Mouse (Mus musculus) stomach, embryonic 16.5 days (tissue): ENCODE measurements around the gene Alg10b. TPM values are rescaled to one million over a fixed set of nuclear protein-coding genes. Genes with fewer than 3 reads are reported as not detected.
"Not testable (repeated sequence)": the region's sequence is repeated elsewhere in the genome, so short reads cannot be mapped to it uniquely, and the experiment has no call there.

Experiments used
- ATAC-seq: fragments of 200-750 bp; cut with Nextera tagmentation; 2 replicates; pipeline ENCODE4 v1.8.0; 2017; ENCODE audit warnings: moderate number of reproducible peaks, moderate TSS enrichment; ENCODE audit not compliant: insufficient read depth, low FRiP score
- H3K27ac ChIP-seq: fragments of 300-500 bp; sonication (generic); 2 replicates; pipeline ENCODE4 v1.5.1; 2014; ENCODE audit warnings: low read length
- H3K27me3 ChIP-seq: fragments of 300-500 bp; sonication (generic); 2 replicates; pipeline ENCODE4 v1.6.1; 2014; ENCODE audit warnings: low read length, control low read depth, mixed read lengths; ENCODE audit not compliant: control insufficient read depth, insufficient read depth
- H3K36me3 ChIP-seq: fragments of 300-500 bp; sonication (generic); 2 replicates; pipeline ENCODE4 v1.6.1; 2014; ENCODE audit warnings: low read length; ENCODE audit not compliant: control insufficient read depth, insufficient read depth
- H3K4me1 ChIP-seq: fragments of 300-500 bp; sonication (generic); 2 replicates; pipeline ENCODE4 v1.6.1; 2014; ENCODE audit warnings: low read length, control low read depth, mixed read lengths; ENCODE audit not compliant: control insufficient read depth, insufficient read depth
- H3K4me2 ChIP-seq: fragments of 300-500 bp; sonication (generic); 2 replicates; pipeline ENCODE4 v1.6.1; 2014; ENCODE audit warnings: low read depth, low read length, mixed read lengths
- H3K4me3 ChIP-seq: fragments of 300-500 bp; sonication (generic); replicated peaks from 2 replicates; pipeline ENCODE4 v1.5.1; 2014; ENCODE audit warnings: mild to moderate bottlenecking, low read length
- H3K9ac ChIP-seq: fragments of 300-500 bp; sonication (generic); 2 replicates; pipeline ENCODE4 v1.6.1; 2014; ENCODE audit warnings: low read length
- H3K9me3 ChIP-seq: fragments of 300-500 bp; sonication (generic); replicated peaks from 2 replicates; pipeline ENCODE4 v1.6.1; 2016; ENCODE audit warnings: low read length, control low read depth; ENCODE audit not compliant: control insufficient read depth
- WGBS: fragments of 180-500 bp; shearing (Covaris S2); extraction: QIAGEN DNeasy Blood & Tissue Kit; methylation state at CpG from one replicate; pipeline ENCODE4 v1.1.7; 2014; 5-methylcytosine and 5-hydroxymethylcytosine counted together
- polyA plus RNA-seq: library from polyadenylated mRNA; unstranded; fragments of >200 nt; fragmentation: Nextera tagmentation; extraction: Ambion mirVana; gene quantifications from 2 replicates; pipeline ENCODE4 v1.2.1, GENCODE M21; 2015

The Alg10b gene
- polyA plus RNA-seq = 26.5 and 27.5 TPM in 2 replicates

DNA sequence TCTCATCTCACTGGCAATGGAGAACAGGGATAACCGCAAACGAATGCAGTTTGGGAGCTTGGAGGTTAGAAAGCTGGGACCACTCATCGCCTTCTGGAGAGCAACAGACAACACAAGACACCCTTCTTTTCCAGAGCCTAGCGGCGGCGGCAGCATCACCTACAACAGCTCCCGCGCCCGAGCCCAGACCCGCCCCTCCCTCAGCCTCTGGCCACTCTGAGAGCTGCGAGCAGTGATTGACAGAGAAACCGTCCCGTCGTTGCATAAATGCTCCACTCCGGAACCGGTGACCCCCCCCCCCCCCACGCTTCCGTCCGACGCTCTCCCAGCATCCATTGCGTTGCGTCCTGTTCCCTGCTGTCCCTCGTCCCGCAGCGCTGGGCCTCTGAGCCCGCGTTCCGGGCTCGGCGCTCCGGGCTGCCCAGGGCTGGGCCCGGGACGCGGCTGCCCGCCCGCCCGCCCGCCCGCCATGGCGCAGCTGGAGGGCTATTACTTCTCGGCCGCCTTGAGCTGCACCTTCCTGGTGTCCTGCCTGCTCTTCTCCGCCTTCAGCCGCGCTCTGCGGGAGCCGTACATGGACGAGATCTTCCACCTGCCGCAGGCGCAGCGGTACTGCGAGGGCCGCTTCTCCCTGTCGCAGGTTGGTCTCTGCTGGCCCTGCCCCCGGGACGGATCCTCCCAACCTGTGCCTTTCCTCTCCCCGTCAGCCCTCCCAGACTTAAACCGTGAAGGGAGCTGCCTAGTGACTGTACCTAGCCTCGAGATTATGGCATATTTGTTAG is at the start of gene Alg10b:
Gene Alg10b, plus strand, starts transcription at position 343 of the 782 bp plus-strand sequence.
- under 1% methylated on average over 53 of the region's 59 CpGs for WGBS
- Histone ChIP-seq H3K4me2 (peak within 1 kb of the TSS; percentile 70), H3K9me3 (no peaks in the 10 kb centered on the region), H3K4me1 (0 out of 2 replicates have a peak, but pooled peaks cover 3% of the 10 kb centered on the region), H3K27ac (peak within 1 kb of the TSS; percentile 84), H3K27me3 (no peaks in the 10 kb centered on the region), H3K9ac (peak within 1 kb of the TSS; percentile 90), H3K4me3 (peak within 1 kb of the TSS; percentile 82), H3K36me3 (peaks cover 7% of the 10 kb centered on the region; the same call in 1 of the 2 replicates)
- peak; percentile 99 for ATAC-seq

DNA sequence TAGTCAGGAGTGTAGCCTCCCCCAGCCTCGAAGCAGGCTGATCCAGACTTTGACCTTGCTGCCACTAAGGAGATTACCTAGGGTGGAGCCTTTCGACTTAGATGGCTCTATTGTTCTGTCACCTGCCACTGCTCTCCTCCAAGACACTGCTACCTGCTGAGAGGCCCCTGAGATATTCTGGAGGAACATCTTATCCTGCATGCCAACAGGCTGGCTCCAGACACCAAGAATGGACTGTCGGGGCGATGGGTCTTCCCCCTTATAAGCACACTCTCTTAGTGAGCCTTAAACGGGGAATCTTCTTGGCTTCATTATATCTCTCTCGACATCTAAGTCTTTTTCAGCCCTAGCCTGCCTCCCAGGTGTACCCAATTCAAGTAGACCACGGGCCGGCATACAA is 41.0 kb upstream of the Alg10b start:
- not testable (repeated sequence) for H3K4me2 ChIP-seq, ATAC-seq, H3K4me3 ChIP-seq, H3K27ac ChIP-seq, H3K9me3 ChIP-seq, H3K9ac ChIP-seq, H3K36me3 ChIP-seq, H3K4me1 ChIP-seq, H3K27me3 ChIP-seq
- 70% methylated on average over 8 of the region's 8 CpGs for WGBS

DNA sequence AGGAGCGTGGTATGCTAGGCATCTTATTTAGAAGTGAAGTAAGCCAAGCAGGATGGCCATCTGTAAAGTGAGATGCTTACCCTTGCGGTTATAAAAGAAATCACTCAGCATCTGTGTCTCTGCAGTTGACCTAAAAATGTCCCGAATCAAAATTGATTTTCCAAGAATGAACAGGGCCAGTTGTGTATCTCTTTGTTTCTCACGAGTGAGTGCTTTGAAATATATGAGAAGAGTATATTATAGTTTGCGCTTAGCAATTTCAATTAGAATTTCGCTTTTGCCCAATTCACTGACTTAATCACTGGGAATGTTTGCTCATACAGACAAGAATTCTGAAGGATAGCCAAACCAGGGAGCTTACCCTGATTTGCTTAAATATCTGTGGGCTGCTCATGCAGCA is 40.6 kb upstream of the Alg10b start:
- H3K36me3 ChIP-seq = no peaks in the 10 kb centered on the region
- 82% methylated on average over 6 of the region's 6 CpGs for WGBS
- no peak overlapping the region for H3K4me3 ChIP-seq
- no peak overlapping the region for H3K9ac ChIP-seq
- no peaks in the 10 kb centered on the region for H3K4me1 ChIP-seq
- H3K27ac ChIP-seq = no peak overlapping the region
- no peaks in the 10 kb centered on the region for H3K9me3 ChIP-seq
- H3K4me2 ChIP-seq = no peak overlapping the region
- no peaks in the 10 kb centered on the region for H3K27me3 ChIP-seq
- ATAC-seq = no peak

DNA sequence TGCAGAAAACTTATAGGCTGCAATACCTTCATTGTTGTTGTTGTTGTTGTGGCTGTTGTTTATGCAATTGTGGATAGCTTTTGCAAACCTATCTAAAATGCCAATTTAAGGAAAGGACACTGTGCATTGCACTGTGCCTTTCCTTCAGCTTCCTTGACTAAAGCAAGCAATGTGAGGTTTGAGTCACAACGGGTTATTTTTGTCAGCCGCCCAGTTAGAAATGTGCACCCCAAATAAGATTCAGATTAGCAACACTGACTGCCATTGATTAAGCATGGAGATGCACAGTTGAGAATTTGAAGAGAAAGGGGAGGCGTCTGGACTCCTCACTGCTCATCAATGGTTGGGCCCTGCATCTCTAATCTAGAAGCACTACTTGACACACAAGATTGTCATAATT is 39.4 kb upstream of the Alg10b start:
- Histone ChIP-seq H3K4me1 (no peaks in the 10 kb centered on the region), H3K27ac (no peak overlapping the region), H3K4me3 (no peak overlapping the region), H3K27me3 (no peaks in the 10 kb centered on the region), H3K9ac (no peak overlapping the region), H3K9me3 (no peaks in the 10 kb centered on the region), H3K4me2 (no peak overlapping the region), H3K36me3 (no peaks in the 10 kb centered on the region)
- no peak for ATAC-seq
- WGBS = 93% methylated on average over 3 of the region's 3 CpGs

DNA sequence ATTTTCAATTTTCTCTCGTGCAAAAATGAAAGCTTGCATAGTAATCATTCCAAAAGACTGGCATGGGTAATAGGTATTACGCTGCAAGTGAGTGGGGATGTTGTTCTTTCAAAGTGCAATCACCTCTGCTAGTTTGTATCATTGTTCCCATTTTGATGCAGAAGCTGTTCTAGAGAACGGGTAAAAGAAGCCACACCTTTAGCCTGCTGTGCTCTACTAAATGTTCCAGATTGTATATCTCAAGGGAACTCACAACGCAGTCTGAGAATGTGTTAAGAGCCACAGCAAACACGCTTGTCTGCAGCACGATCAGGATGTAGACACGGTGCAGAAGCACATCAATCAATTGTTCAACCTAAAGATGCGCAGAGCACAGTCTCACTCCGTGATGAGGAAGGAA is 34.6 kb upstream of the Alg10b start:
- Histone ChIP-seq H3K4me2 (no peak overlapping the region), H3K27me3 (no peaks in the 10 kb centered on the region), H3K4me3 (no peak overlapping the region), H3K9me3 (no peaks in the 10 kb centered on the region), H3K9ac (no peak overlapping the region), H3K4me1 (no peaks in the 10 kb centered on the region), H3K27ac (no peak overlapping the region), H3K36me3 (no peaks in the 10 kb centered on the region)
- 63% methylated on average over 9 of the region's 9 CpGs for WGBS
- ATAC-seq = no peak

DNA sequence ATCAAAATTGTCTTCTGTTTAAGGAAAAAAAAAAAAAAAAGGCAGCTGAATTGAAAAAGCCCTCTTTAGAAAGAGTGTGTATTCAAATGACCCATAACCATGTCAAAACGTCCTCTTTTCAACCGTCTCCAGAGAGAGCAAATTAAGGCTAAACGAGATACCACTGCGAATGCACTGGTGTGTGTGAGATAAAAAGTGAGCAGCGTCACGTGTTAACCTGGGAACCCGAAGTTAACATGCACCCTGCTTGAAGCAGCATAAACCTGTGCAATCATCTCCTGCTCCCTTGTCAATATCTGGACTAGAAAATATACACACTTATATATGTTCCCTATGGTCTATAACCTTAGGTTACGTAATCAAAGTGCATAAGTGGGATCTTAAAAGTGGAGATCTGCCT is 10.2 kb upstream of the Alg10b start:
- Histone ChIP-seq H3K36me3 (no peaks in the 10 kb centered on the region), H3K27me3 (no peaks in the 10 kb centered on the region), H3K4me3 (no peak overlapping the region), H3K4me2 (no peak overlapping the region), H3K9ac (no peak overlapping the region), H3K4me1 (no peaks in the 10 kb centered on the region), H3K27ac (no peak overlapping the region), H3K9me3 (no peaks in the 10 kb centered on the region)
- no peak for ATAC-seq
- 83% methylated on average over 8 of the region's 8 CpGs for WGBS

DNA sequence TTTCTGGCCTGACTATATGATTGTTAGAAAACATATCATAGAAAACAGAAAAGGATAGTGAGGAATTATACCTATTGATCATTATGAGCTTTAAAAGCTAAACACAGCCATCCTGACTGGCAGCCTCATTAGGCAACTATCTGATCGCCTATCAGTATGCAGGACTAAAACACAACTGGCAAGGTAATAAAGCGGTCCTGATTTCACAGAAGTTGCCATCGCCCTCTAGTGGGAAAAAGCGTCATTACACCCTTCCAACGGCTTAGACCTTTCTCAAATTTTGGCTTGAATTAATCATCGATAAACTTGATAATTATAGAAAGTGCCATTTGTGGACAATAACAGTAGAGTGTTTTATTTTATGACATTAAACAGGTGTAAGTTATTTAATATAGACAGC is 9.2 kb upstream of the Alg10b start:
- H3K27me3 ChIP-seq = no peaks in the 10 kb centered on the region
- 15% methylated on average over 6 of the region's 6 CpGs for WGBS
- no peak overlapping the region for H3K4me3 ChIP-seq
- H3K27ac ChIP-seq = no peak overlapping the region
- no peak for ATAC-seq
- no peaks in the 10 kb centered on the region for H3K36me3 ChIP-seq
- H3K9me3 ChIP-seq = no peaks in the 10 kb centered on the region
- no peaks in the 10 kb centered on the region for H3K4me1 ChIP-seq
- H3K4me2 ChIP-seq = no peak overlapping the region
- no peak overlapping the region for H3K9ac ChIP-seq

DNA sequence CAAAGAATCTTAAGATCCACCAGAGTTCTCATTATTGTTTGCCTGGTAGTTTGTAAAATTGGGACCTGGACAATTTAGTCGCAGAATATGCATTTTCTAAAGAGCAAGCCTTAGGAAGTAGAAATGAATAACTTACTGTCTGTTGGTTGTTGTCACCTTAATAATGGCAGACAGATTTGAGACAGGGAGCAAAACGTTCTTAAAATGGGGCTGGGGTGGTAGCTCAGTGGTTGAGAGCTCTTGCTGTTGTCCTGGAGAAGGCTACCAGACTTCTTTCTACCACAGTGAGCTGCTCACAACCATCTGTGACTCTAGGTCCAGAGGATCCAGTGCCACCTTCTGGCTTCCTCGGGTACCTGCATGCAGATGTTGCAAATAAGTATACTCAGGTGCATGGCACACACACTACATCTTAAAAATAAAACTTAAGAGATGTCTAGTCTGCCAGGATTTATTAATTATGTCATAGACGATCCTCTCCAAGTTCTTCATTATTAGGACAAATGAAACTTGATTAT is 1.0 kb downstream of the Alg10b start:
- ATAC-seq = no peak
- Histone ChIP-seq H3K27me3 (no peaks in the 10 kb centered on the region), H3K4me2 (peak overlapping the region; percentile 70), H3K9ac (peak overlapping the region; percentile 90; the same call in 1 of the 2 replicates), H3K4me3 (peak overlapping the region; percentile 82), H3K9me3 (no peaks in the 10 kb centered on the region), H3K4me1 (0 out of 2 replicates have a peak, but pooled peaks cover 3% of the 10 kb centered on the region), H3K36me3 (peaks cover 9% of the 10 kb centered on the region; the same call in 1 of the 2 replicates), H3K27ac (no peak overlapping the region)
- 59% methylated on average over 4 of the region's 4 CpGs for WGBS

DNA sequence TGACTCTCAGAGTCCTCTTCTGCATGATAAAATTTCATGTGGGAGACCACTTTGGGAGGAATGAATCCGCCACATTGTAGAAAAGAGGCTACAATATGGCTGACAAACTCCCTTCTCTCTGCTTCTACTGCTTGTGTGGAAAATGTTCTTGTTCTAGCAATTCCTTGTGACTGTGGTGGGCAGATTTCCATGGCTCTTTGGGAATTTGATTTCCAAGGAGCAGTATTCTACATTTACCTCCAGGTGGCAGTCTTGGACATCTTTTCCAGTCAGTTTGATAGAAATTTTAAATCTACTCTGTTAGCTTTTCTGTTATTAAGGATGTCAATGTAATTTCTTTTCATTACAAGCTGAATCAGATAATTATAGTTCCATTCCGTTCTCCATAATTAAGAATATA is 13.5 kb downstream of the Alg10b start:
- no peaks in the 10 kb centered on the region for H3K27me3 ChIP-seq
- no peak overlapping the region for H3K27ac ChIP-seq
- ATAC-seq = no peak
- H3K9ac ChIP-seq = no peak overlapping the region
- no peaks in the 10 kb centered on the region for H3K36me3 ChIP-seq
- no peak overlapping the region for H3K4me2 ChIP-seq
- WGBS = 37% methylated on average over 2 of the region's 2 CpGs
- no peaks in the 10 kb centered on the region for H3K9me3 ChIP-seq
- H3K4me1 ChIP-seq = no peaks in the 10 kb centered on the region
- no peak overlapping the region for H3K4me3 ChIP-seq
